Mouse (Mus musculus): ENCODE data around the gene Igbp1b.

GRCm38 (mm10) chr6:138620786-138621185 is 37.6 kb downstream of the Igbp1b start:
- TF ChIP-seq CTCF (IDR thresholded peaks at IDR 0.05; ENCODE audit: low read depth, low read length): no peak
- no peak for TF ChIP-seq GATA1 (IDR thresholded peaks at IDR 0.05; ENCODE audit: borderline replicate concordance, low read length)
- no peak for TF ChIP-seq GATA2 (IDR thresholded peaks at IDR 0.05; ENCODE audit: borderline replicate concordance, low read depth, low read length)
- no peak for TF ChIP-seq TAL1 (conservative IDR thresholded peaks at IDR 0.05; ENCODE audit: low read depth, low read length)

Measured in G1E (cell line).